Mouse (Mus musculus) stomach, embryonic 15.5 days (tissue): ENCODE results near the gene Myf5. TPM values are rescaled to one million over a fixed set of nuclear protein-coding genes. Genes with fewer than 3 reads are reported as not detected.
A peak's percentile ranks its signal among the peaks of the same experiment; 100 is the strongest.

Experiments
- ATAC-seq: fragments of 200-750 bp; cut with Nextera tagmentation; 2 replicates; pipeline ENCODE4 v1.8.0; 2017; ENCODE audit warnings: low read depth, moderate number of reproducible peaks, moderate TSS enrichment; ENCODE audit not compliant: insufficient read depth, low FRiP score
- H3K27ac ChIP-seq: fragments of 300-500 bp; sonication (generic); 2 replicates; pipeline ENCODE4 v1.5.1; 2015; ENCODE audit warnings: mild to moderate bottlenecking, inconsistent platforms
- H3K27me3 ChIP-seq: fragments of 300-500 bp; sonication (generic); replicated peaks from 2 replicates; pipeline ENCODE4 v1.6.1; 2015; ENCODE audit warnings: inconsistent platforms
- H3K36me3 ChIP-seq: fragments of 300-500 bp; sonication (generic); 2 replicates; pipeline ENCODE4 v1.6.1; 2015; ENCODE audit warnings: inconsistent platforms
- H3K4me1 ChIP-seq: fragments of 300-500 bp; sonication (generic); 2 replicates; pipeline ENCODE4 v1.6.1; 2015; ENCODE audit warnings: inconsistent platforms
- H3K4me2 ChIP-seq: fragments of 300-500 bp; sonication (generic); 2 replicates; pipeline ENCODE4 v1.6.1; 2015; ENCODE audit warnings: mild to moderate bottlenecking, inconsistent platforms
- H3K4me3 ChIP-seq: fragments of 300-500 bp; sonication (generic); replicated peaks from 2 replicates; pipeline ENCODE4 v1.5.1; 2015; ENCODE audit warnings: inconsistent platforms
- H3K9ac ChIP-seq: fragments of 300-500 bp; sonication (generic); 2 replicates; pipeline ENCODE4 v1.6.1; 2015; ENCODE audit warnings: inconsistent platforms
- H3K9me3 ChIP-seq: fragments of 300-500 bp; sonication (generic); 2 replicates; pipeline ENCODE4 v1.6.1; 2016; ENCODE audit warnings: inconsistent platforms
- WGBS: fragments of 180-500 bp; shearing (Covaris S2); methylation state at CpG from one replicate; pipeline ENCODE4 v1.1.7; 2015; 5-methylcytosine and 5-hydroxymethylcytosine counted together
- polyA plus RNA-seq: library from polyadenylated mRNA; unstranded; fragments of >200 nt; fragmentation: Nextera tagmentation; extraction: Ambion mirVana; gene quantifications from 2 replicates; pipeline ENCODE4 v1.2.1, GENCODE M21; 2015

The Myf5 gene
- polyA plus RNA-seq, 1 experiment from 2014 or later: 0.40 TPM

DNA sequence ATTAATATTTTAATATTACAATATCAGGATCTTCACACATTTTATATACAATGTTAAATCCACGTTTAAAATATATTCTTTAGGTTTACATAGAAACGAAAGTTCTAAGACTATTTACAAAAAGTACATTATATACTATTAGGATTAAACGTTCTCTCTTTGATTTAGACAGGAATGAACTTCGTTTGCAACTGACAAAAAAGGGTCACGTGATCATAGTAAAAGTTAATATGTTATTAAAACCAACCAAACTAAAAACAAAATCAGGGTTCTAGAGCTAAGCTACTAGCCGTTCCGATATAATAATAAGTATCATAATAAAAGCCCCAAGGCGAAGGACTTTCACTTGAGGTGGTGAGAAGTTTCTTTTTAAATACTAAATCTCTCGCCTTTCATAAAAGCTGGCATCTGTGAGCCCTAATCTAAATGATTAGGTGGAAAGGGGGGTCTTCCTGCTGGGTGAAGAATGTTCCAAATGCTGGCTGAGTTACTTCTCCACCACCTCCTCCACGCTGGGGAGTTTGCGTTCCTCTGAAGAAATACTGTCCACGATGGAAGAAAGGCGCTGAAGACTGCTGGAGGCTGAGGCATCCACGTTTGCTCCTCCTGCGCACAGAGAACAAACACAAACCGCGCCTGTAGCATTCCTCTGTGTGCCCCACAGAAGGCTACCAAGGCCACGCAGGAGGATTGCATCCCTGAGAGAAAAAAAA lies 7.1 kb upstream of the Myf5 start:
- H3K4me3 ChIP-seq: peak overlapping the region; percentile 25
- H3K27ac ChIP-seq: no peak overlapping the region
- H3K36me3 ChIP-seq: no peaks in the 10 kb centered on the region
- no peaks in the 10 kb centered on the region for H3K9me3 ChIP-seq
- ATAC-seq: no peak; the same call in 1 of the 2 replicates
- no peaks in the 10 kb centered on the region for H3K27me3 ChIP-seq
- H3K4me1 ChIP-seq: peaks cover 5% of the 10 kb centered on the region; the same call in 1 of the 2 replicates
- WGBS: 30% methylated on average over 18 of the region's 18 CpGs
- H3K9ac ChIP-seq: no peak overlapping the region
- H3K4me2 ChIP-seq: peak overlapping the region; percentile 56

DNA sequence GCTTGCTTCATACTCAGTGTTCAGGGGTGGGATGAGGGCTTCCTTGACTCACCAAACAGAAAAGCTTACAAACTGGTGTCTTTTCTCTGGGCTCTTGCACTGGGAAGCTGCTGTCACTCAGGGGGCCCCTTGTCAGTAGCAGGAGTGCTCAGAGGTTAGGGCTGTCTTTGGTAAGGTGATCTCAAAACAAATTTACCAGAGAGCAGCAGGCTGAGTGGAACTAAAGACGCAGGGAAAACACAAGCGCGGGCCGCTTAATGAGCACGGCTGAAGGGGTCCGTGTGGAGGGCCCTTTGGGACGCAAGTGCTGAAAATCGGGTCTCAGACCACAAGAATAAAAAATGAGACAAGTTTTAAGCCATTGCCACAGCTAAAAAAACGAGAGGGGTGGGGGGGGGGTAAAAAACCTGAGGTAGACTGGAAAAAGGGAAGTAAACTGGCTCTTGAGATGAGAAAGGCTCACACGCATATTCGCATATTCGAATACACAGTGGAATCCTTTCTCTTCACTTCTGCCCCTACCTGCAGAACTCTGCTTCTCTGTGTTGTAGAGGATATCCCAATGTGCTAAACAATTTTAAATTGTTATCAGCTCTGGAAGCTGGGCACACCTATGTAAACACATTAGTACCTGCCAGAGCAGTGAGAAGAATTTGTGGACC lies 2.9 kb upstream of the Myf5 start:
- H3K4me2 ChIP-seq: no peak overlapping the region
- peaks cover 3% of the 10 kb centered on the region; the same call in 1 of the 2 replicates for H3K4me1 ChIP-seq
- no peak overlapping the region for H3K9ac ChIP-seq
- 40% methylated on average over 12 of the region's 12 CpGs for WGBS
- H3K9me3 ChIP-seq: no peaks in the 10 kb centered on the region
- no peaks in the 10 kb centered on the region for H3K36me3 ChIP-seq
- no peak overlapping the region for H3K27ac ChIP-seq
- no peaks in the 10 kb centered on the region for H3K27me3 ChIP-seq
- H3K4me3 ChIP-seq: no peak overlapping the region
- no peak for ATAC-seq

DNA sequence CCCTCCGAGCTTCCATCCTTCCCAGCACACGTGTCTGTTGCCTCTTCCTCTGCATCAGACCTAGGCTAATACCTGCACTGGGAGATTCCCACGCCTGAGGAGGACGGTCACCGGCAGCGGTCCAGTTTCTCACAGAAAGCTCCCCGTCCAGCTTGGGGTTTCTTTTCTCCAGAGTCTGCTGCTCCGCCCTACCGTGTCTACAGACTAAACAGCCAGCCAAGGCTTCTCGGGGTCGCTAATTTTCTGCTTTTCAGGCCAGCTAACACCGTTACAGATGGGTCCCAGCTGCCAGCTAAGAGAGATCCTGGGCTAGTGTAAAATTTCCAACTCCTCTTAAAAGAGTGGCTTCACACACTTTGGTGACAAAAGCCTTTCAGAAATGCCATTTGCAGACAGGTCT lies 836 bp upstream of the Myf5 start:
- Histone ChIP-seq H3K4me3 (no peak overlapping the region), H3K9ac (no peak overlapping the region), H3K36me3 (no peaks in the 10 kb centered on the region), H3K9me3 (no peaks in the 10 kb centered on the region), H3K4me2 (no peak overlapping the region; the same call in 1 of the 2 replicates), H3K27me3 (no peaks in the 10 kb centered on the region), H3K4me1 (no peaks in the 10 kb centered on the region), H3K27ac (no peak overlapping the region)
- ATAC-seq: no peak
- WGBS: 43% methylated on average over 12 of the region's 12 CpGs

DNA sequence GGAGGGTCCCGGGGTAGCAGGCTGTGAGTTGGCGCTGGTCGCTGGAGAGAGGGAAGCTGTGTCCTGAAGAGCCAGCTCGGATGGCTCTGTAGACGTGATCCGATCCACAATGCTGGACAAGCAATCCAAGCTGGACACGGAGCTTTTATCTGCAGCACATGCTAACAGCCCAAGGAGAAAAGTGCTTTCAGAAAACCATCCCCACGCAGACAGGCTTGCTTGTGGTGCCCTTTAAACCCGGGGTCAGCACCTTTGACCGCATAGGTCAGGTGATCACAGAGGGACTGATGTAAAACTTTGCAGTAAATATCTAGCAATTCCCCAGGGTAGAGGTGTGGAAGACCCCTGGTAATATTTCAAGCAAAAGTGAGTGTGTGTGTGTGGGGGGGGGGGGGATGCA lies 1.9 kb downstream of the Myf5 start:
- Histone ChIP-seq H3K4me3 (no peak overlapping the region), H3K4me2 (peak overlapping the region; percentile 29), H3K9ac (no peak overlapping the region), H3K36me3 (no peaks in the 10 kb centered on the region), H3K27ac (no peak overlapping the region), H3K27me3 (no peaks in the 10 kb centered on the region), H3K4me1 (no peaks in the 10 kb centered on the region), H3K9me3 (no peaks in the 10 kb centered on the region)
- ATAC-seq: no peak
- 55% methylated on average over 10 of the region's 10 CpGs for WGBS

- 50% methylated on average over 2 of the region's 2 CpGs for WGBS
- no peak overlapping the region for H3K4me3 ChIP-seq
- no peak overlapping the region for H3K4me2 ChIP-seq
- H3K9ac ChIP-seq: no peak overlapping the region
- H3K4me1 ChIP-seq: no peaks in the 10 kb centered on the region
- no peak overlapping the region for H3K27ac ChIP-seq
- ATAC-seq: no peak
- no peaks in the 10 kb centered on the region for H3K27me3 ChIP-seq
- no peaks in the 10 kb centered on the region for H3K36me3 ChIP-seq
- H3K9me3 ChIP-seq: no peaks in the 10 kb centered on the region
These were observed 12.4 kb downstream of the Myf5 start for GRCm38 (mm10) chr10:107473497-107473896.

DNA sequence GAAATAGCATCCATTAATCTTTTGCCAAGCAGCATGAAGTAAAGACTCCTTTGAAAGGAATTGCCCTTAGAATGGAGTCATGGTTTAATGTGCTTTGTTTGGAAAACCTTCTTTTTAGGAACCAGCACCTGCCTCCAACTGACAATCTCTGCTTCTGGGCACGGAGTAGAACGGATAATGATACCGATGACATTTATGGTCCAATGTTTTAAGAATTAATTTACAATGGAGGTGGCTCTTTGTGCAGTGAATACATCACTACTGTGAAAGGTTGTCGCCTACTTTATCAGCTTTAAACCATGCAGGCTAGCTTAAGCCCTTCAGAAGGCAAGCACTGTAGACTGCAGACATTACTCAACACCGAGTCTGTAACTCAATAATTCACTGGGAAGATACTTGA lies 14.2 kb downstream of the Myf5 start:
- ATAC-seq: no peak
- no peaks in the 10 kb centered on the region for H3K36me3 ChIP-seq

GRCm38 (mm10) chr10:107467819-107468218 lies 18.1 kb downstream of the Myf5 start:
- H3K27me3 ChIP-seq: no peaks in the 10 kb centered on the region
- no peaks in the 10 kb centered on the region for H3K4me1 ChIP-seq
- H3K9me3 ChIP-seq: no peaks in the 10 kb centered on the region
- no peak overlapping the region for H3K4me3 ChIP-seq
- H3K27ac ChIP-seq: no peak overlapping the region
- no peak overlapping the region for H3K4me2 ChIP-seq
- H3K9ac ChIP-seq: no peak overlapping the region
- WGBS: 61% methylated on average over 7 of the region's 7 CpGs
- H3K36me3 ChIP-seq: no peaks in the 10 kb centered on the region
- no peak for ATAC-seq

More for the DNA sequence above, 14.2 kb downstream of the Myf5 start:
- no peak overlapping the region for H3K9ac ChIP-seq
- 74% methylated on average over 5 of the region's 5 CpGs for WGBS
- H3K4me3 ChIP-seq: no peak overlapping the region
- H3K4me1 ChIP-seq: no peaks in the 10 kb centered on the region
- H3K9me3 ChIP-seq: no peaks in the 10 kb centered on the region
- H3K4me2 ChIP-seq: no peak overlapping the region
- H3K27ac ChIP-seq: no peak overlapping the region
- no peaks in the 10 kb centered on the region for H3K27me3 ChIP-seq

- H3K36me3 ChIP-seq: no peaks in the 10 kb centered on the region
- H3K9ac ChIP-seq: no peak overlapping the region
- no peak for ATAC-seq
- H3K4me1 ChIP-seq: no peaks in the 10 kb centered on the region
- no peak overlapping the region for H3K4me3 ChIP-seq
- WGBS: 81% methylated on average over 5 of the region's 5 CpGs
- H3K27me3 ChIP-seq: no peaks in the 10 kb centered on the region
- H3K9me3 ChIP-seq: no peaks in the 10 kb centered on the region
- H3K27ac ChIP-seq: no peak overlapping the region
- no peak overlapping the region for H3K4me2 ChIP-seq
These were observed 36.2 kb downstream of the Myf5 start for GRCm38 (mm10) chr10:107449496-107450330.

GRCm38 (mm10) chr10:107442781-107443180 lies 43.2 kb downstream of the Myf5 start:
- no peak overlapping the region for H3K4me2 ChIP-seq
- ATAC-seq: no peak
- no peak overlapping the region for H3K9ac ChIP-seq
- no peaks in the 10 kb centered on the region for H3K36me3 ChIP-seq
- WGBS: 10% methylated on average over 4 of the region's 4 CpGs
- no peak overlapping the region for H3K27ac ChIP-seq
- H3K4me1 ChIP-seq: no peaks in the 10 kb centered on the region
- no peak overlapping the region for H3K4me3 ChIP-seq
- H3K9me3 ChIP-seq: no peaks in the 10 kb centered on the region
- no peaks in the 10 kb centered on the region for H3K27me3 ChIP-seq

DNA sequence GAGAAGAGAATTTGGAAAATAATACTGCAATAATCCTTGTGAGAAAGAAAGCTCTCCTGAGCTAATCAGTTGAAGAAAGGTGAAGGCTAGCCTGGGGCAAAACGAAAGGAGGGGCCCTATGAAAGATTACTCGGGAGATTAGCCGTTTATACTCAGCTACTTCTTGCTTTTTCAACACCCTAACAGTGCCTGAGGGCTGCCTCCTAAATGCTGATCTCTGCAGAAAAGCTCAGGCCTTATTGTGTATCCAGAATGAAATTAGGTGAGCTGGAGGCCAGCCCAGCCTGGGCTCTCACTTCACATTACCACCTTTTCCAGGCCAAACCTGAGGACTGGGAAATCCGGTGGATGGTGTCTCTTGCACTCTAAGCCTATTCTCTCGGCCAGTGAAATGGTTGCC lies 49.0 kb downstream of the Myf5 start:
- no peak overlapping the region for H3K27ac ChIP-seq
- no peaks in the 10 kb centered on the region for H3K9me3 ChIP-seq
- H3K9ac ChIP-seq: no peak overlapping the region
- 65% methylated on average over 5 of the region's 5 CpGs for WGBS
- no peaks in the 10 kb centered on the region for H3K27me3 ChIP-seq
- no peaks in the 10 kb centered on the region for H3K4me1 ChIP-seq
- H3K4me2 ChIP-seq: no peak overlapping the region
- no peaks in the 10 kb centered on the region for H3K36me3 ChIP-seq
- no peak overlapping the region for H3K4me3 ChIP-seq
- no peak for ATAC-seq
